Mouse (Mus musculus): ENCODE measurements at regions not wholly inside any gene's neighbourhood (a gene's known extent, or its start where the extent isn't known, plus 50 kb on each side); places are given as distances from the start of the nearest gene placed in this dataset.

- no peak for TF ChIP-seq CTCF (IDR thresholded peaks at IDR 0.05)
- no peak for TF ChIP-seq EP300 (IDR thresholded peaks at IDR 0.05; ENCODE audit: insufficient read depth, low read depth, low read length)
- no peak for TF ChIP-seq POLR2A (IDR thresholded peaks at IDR 0.05; ENCODE audit: insufficient read depth, low read depth, low read length)
These were observed 138.2 kb upstream of the Mocs2 start for GRCm38 (mm10) chr13:114679703-114680378.

All from heart, adult 2 months (tissue).